Mouse (Mus musculus): ENCODE measurements around the gene Vps4b. TPM values are rescaled to one million over a fixed set of nuclear protein-coding genes. Genes with fewer than 3 reads are reported as not detected.
A peak's percentile ranks its signal among the peaks of the same experiment; 100 is the strongest.

Gene Vps4b
- polyA plus RNA-seq, 1 experiment from 2014 or later, result 81.9 TPM

DNA sequence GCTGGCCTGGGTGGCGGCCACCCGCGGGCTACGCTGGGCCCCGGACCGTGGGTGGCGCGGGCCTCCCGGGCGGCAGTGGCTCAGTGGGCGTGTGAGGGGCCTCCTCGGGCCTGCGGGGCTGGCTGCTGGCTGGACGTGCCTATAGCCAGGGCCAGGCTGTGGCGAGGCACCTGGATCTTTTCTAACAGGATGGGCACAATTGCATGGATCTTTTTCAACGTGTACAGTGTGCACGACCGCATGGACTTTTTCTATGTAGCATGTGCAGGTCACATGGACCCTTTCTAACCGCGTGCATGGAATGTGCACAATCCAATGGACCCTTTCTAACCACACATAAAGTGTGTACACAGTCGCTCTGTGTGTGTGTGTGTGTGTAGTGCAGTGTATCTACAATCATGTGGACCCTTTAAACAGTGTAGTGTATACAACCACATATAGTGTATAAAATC is 82.0 kb downstream of the Vps4b start:
- Histone ChIP-seq H3K9ac (ENCODE audit: low read depth, low read length) (peak overlapping the region; percentile 89), H3K27ac (ENCODE audit: low read depth, low read length) (peak overlapping the region; percentile 93; the same call in 1 of the 2 replicates), H3K4me1 (ENCODE audit: control insufficient read depth, insufficient read depth, low read length) (peaks cover 10% of the 10 kb centered on the region; the same call in 1 of the 2 replicates), H3K9me3 (ENCODE audit: control insufficient read depth, low read length) (no peaks in the 10 kb centered on the region), H3K4me2 (replicated peaks; ENCODE audit: low read depth, low read length) (peak overlapping the region; percentile 75), H3K36me3 (ENCODE audit: control insufficient read depth, insufficient read depth, low read length) (no peaks in the 10 kb centered on the region), H3K27me3 (ENCODE audit: control insufficient read depth, insufficient read depth, low read length) (no peaks in the 10 kb centered on the region), H3K4me3 (ENCODE audit: low read length) (peak overlapping the region; percentile 59)
- peak; percentile 77 for ATAC-seq (ENCODE audit: low FRiP score, low TSS enrichment)
- WGBS, result 3% methylated on average over 21 of the region's 21 CpGs

Other genes starting within 250 kb of the Vps4b start
- 20.9 and 21.2 TPM in 2 replicates for gene Bcl2, start 82.5 kb downstream of the Vps4b start, polyA plus RNA-seq (2014; fragmentation: Nextera tagmentation; extraction: Ambion mirVana)
- 8.7 and 14.8 TPM in 2 replicates for gene Kdsr, start 37.0 kb downstream of the Vps4b start, polyA plus RNA-seq (2014; fragmentation: Nextera tagmentation; extraction: Ambion mirVana)
- gene Serpinb5, start 64.4 kb upstream of the Vps4b start, polyA plus RNA-seq (2014; fragmentation: Nextera tagmentation; extraction: Ambion mirVana), result 0.21 TPM in 1 of 2 replicates, not detected in the other
- gene Serpinb12, start 137.7 kb upstream of the Vps4b start, polyA plus RNA-seq (2014; fragmentation: Nextera tagmentation; extraction: Ambion mirVana), result not detected in 2 replicates
- gene Serpinb13, start 184.3 kb upstream of the Vps4b start, polyA plus RNA-seq (2014; fragmentation: Nextera tagmentation; extraction: Ambion mirVana), result not detected in 2 replicates